Mouse (Mus musculus) hindbrain, embryonic 11.5 days (tissue): ENCODE measurements around the gene 2310030G06Rik. TPM values are rescaled to one million over a fixed set of nuclear protein-coding genes. Genes with fewer than 3 reads are reported as not detected.

Experiments
- polyA plus RNA-seq: library from polyadenylated mRNA; unstranded; fragments of >200 nt; fragmentation: Nextera tagmentation; extraction: Ambion mirVana; gene quantifications from 2 replicates; pipeline ENCODE4 v1.2.1, GENCODE M21; 2014

Gene 2310030G06Rik
- polyA plus RNA-seq, 1 experiment from 2014 or later, result 1.3 TPM

Other genes with a start within 250 kb of the 2310030G06Rik start
- gene Pts, start 217.8 kb downstream of the 2310030G06Rik start, polyA plus RNA-seq, result 92.6 and 98.2 TPM in 2 replicates
- gene Il18, start 191.7 kb downstream of the 2310030G06Rik start, polyA plus RNA-seq, result 5.2 and 8.5 TPM in 2 replicates
- 0.14 and 0.20 TPM in 2 replicates for gene Bco2, start 191.4 kb downstream of the 2310030G06Rik start, polyA plus RNA-seq
- 0.15 and 0.17 TPM in 2 replicates for gene Tex12, start 185.2 kb downstream of the 2310030G06Rik start, polyA plus RNA-seq
- 254 and 265 TPM in 2 replicates for gene Sdhd, start 142.7 kb downstream of the 2310030G06Rik start, polyA plus RNA-seq
- gene Timm8b, start 142.6 kb downstream of the 2310030G06Rik start, polyA plus RNA-seq, result 325 TPM in 2 replicates
- gene Pih1d2, start 129.2 kb downstream of the 2310030G06Rik start, polyA plus RNA-seq, result 9.0 and 9.8 TPM in 2 replicates
- gene Nkapd1, start 129.1 kb downstream of the 2310030G06Rik start, polyA plus RNA-seq, result 29.9 and 30.6 TPM in 2 replicates
- gene Dlat, start 86.8 kb downstream of the 2310030G06Rik start, polyA plus RNA-seq, result 54.9 and 59.2 TPM in 2 replicates
- gene Dixdc1, start 7.0 kb downstream of the 2310030G06Rik start, polyA plus RNA-seq, result 25.2 and 31.0 TPM in 2 replicates
- gene Cryab, start 4.8 kb upstream of the 2310030G06Rik start, polyA plus RNA-seq, result 5.9 and 7.4 TPM in 2 replicates
- gene Hspb2, start 5.8 kb upstream of the 2310030G06Rik start, polyA plus RNA-seq, result 1.9 and 2.4 TPM in 2 replicates
- gene Fdxacb1, start 21.7 kb upstream of the 2310030G06Rik start, polyA plus RNA-seq, result 13.4 and 15.5 TPM in 2 replicates
- gene Alg9, start 28.5 kb upstream of the 2310030G06Rik start, polyA plus RNA-seq, result 38.3 and 39.3 TPM in 2 replicates
- gene 1110032A03Rik, start 29.0 kb upstream of the 2310030G06Rik start, polyA plus RNA-seq, result 38.5 and 42.3 TPM in 2 replicates
- 105 and 118 TPM in 2 replicates for gene Ppp2r1b, start 98.8 kb upstream of the 2310030G06Rik start, polyA plus RNA-seq